Mouse (Mus musculus): ENCODE results near the gene Zfp202. TPM values are rescaled to one million over a fixed set of nuclear protein-coding genes. Genes with fewer than 3 reads are reported as not detected.

Gene Zfp202
- polyA plus RNA-seq, 1 experiment from 2014 or later, result 11.2 TPM

DNA sequence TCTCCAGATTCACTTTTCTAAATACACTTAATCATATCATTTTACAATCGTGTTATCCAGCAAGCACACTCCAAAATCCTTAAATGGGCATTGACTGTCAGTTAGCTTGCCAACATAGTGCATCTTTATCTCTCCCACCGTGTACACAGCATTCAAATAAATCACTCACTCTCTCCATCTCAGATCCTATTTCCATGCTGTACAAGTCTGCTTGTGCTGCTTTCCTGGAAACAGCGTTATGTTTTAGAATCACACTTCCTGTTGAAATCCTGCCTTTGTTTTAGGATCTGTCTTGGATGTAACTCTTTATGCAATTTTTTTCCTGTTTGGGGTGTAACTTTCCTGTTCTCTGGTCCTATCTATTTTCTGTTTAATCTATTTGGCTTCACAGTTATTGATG is 60.3 kb downstream of the Zfp202 start:
- H3K27ac ChIP-seq (ENCODE audit: low read depth, low read length), result no peak overlapping the region
- H3K4me2 ChIP-seq (ENCODE audit: low read length), result no peak overlapping the region
- H3K4me1 ChIP-seq (ENCODE audit: control insufficient read depth, insufficient read depth, low read depth, low read length), result no peaks in the 10 kb centered on the region
- 73% methylated on average over 3 of the region's 3 CpGs for WGBS
- no peaks in the 10 kb centered on the region for H3K36me3 ChIP-seq (ENCODE audit: control insufficient read depth, insufficient read depth, low read length)
- no peak overlapping the region for H3K9ac ChIP-seq (ENCODE audit: low read depth, low read length)
- H3K4me3 ChIP-seq (ENCODE audit: low read length), result no peak overlapping the region
- H3K27me3 ChIP-seq (replicated peaks; ENCODE audit: control insufficient read depth, insufficient read depth, low read length), result no peaks in the 10 kb centered on the region
- ATAC-seq, result no peak
- H3K9me3 ChIP-seq (ENCODE audit: control insufficient read depth, low read length), result peaks cover 2% of the 10 kb centered on the region; the same call in 1 of the 2 replicates

Other genes with a start within 250 kb of the Zfp202 start
- gene Olfr975, start 240.3 kb upstream of the Zfp202 start, polyA plus RNA-seq (2015; fragmentation: Nextera tagmentation; extraction: Ambion mirVana), result 0.05 TPM in 1 of 2 replicates, not detected in the other
- not detected in 2 replicates for gene Olfr976, start 231.2 kb upstream of the Zfp202 start, polyA plus RNA-seq (2015; fragmentation: Nextera tagmentation; extraction: Ambion mirVana)
- gene Olfr978, start 200.2 kb upstream of the Zfp202 start, polyA plus RNA-seq (2015; fragmentation: Nextera tagmentation; extraction: Ambion mirVana), result not detected in 2 replicates
- not detected in 2 replicates for gene Olfr979, start 188.9 kb upstream of the Zfp202 start, polyA plus RNA-seq (2015; fragmentation: Nextera tagmentation; extraction: Ambion mirVana)
- gene Olfr980, start 182.7 kb upstream of the Zfp202 start, polyA plus RNA-seq (2015; fragmentation: Nextera tagmentation; extraction: Ambion mirVana), result not detected in 2 replicates
- gene Olfr981, start 170.9 kb upstream of the Zfp202 start, polyA plus RNA-seq (2015; fragmentation: Nextera tagmentation; extraction: Ambion mirVana), result not detected in 2 replicates
- not detected in 2 replicates for gene Olfr982, start 118.5 kb upstream of the Zfp202 start, polyA plus RNA-seq (2015; fragmentation: Nextera tagmentation; extraction: Ambion mirVana)
- gene Olfr983, start 98.7 kb upstream of the Zfp202 start, polyA plus RNA-seq (2015; fragmentation: Nextera tagmentation; extraction: Ambion mirVana), result not detected in 2 replicates
- not detected in 2 replicates for gene Olfr984, start 78.1 kb upstream of the Zfp202 start, polyA plus RNA-seq (2015; fragmentation: Nextera tagmentation; extraction: Ambion mirVana)
- gene Olfr985, start 62.1 kb upstream of the Zfp202 start, polyA plus RNA-seq (2015; fragmentation: Nextera tagmentation; extraction: Ambion mirVana), result not detected in 2 replicates
- gene Tmem225, start 44.2 kb upstream of the Zfp202 start, polyA plus RNA-seq (2015; fragmentation: Nextera tagmentation; extraction: Ambion mirVana), result not detected in 2 replicates
- gene Olfr986, start 11.4 kb upstream of the Zfp202 start, polyA plus RNA-seq (2015; fragmentation: Nextera tagmentation; extraction: Ambion mirVana), result 0.08 TPM in 1 of 2 replicates, not detected in the other
- 151 and 167 TPM in 2 replicates for gene Scn3b, start 76.9 kb downstream of the Zfp202 start, polyA plus RNA-seq (2015; fragmentation: Nextera tagmentation; extraction: Ambion mirVana)